Mouse (Mus musculus) stomach, postnatal 0 days (tissue): ENCODE results near the gene Dynll1. TPM values are rescaled to one million over a fixed set of nuclear protein-coding genes. Genes with fewer than 3 reads are reported as not detected.

ENCODE experiments used
- ATAC-seq: fragments of 200-750 bp; cut with Nextera tagmentation; 2 replicates; pipeline ENCODE4 v1.8.0; 2017; ENCODE audit not compliant: low FRiP score, low TSS enrichment
- DNase-seq: peaks from one replicate; pipeline ENCODE4 v3.0.0-alpha.2; 2016; ENCODE audit warnings: low spot score
- H3K27ac ChIP-seq: fragments of 300-500 bp; sonication (generic); replicated peaks from 2 replicates; pipeline ENCODE4 v1.5.1; 2014; ENCODE audit warnings: mild to moderate bottlenecking, control low read depth
- H3K27me3 ChIP-seq: fragments of 300-500 bp; sonication (generic); 2 replicates; pipeline ENCODE4 v1.6.1; 2014; ENCODE audit warnings: low read length; ENCODE audit not compliant: control insufficient read depth, insufficient read depth
- H3K36me3 ChIP-seq: fragments of 300-500 bp; sonication (generic); 2 replicates; pipeline ENCODE4 v1.6.1; 2014; ENCODE audit warnings: low read length, mixed read lengths; ENCODE audit not compliant: control insufficient read depth, insufficient read depth
- H3K4me1 ChIP-seq: fragments of 300-500 bp; sonication (generic); replicated peaks from 2 replicates; pipeline ENCODE4 v1.6.1; 2014; ENCODE audit warnings: antibody characterized with exemption; ENCODE audit not compliant: control insufficient read depth, insufficient read depth
- H3K4me2 ChIP-seq: fragments of 300-500 bp; sonication (generic); replicated peaks from 2 replicates; pipeline ENCODE4 v1.6.1; 2014; ENCODE audit warnings: low read depth, mild to moderate bottlenecking, control low read depth, moderate library complexity
- H3K4me3 ChIP-seq: fragments of 300-500 bp; sonication (generic); 2 replicates; pipeline ENCODE4 v1.5.1; 2014; ENCODE audit warnings: low read depth, low read length, control low read depth
- H3K9ac ChIP-seq: fragments of 300-500 bp; sonication (generic); 2 replicates; pipeline ENCODE4 v1.6.1; 2014; ENCODE audit warnings: mild to moderate bottlenecking, low read length, control low read depth, mixed read lengths
- H3K9me3 ChIP-seq: fragments of 300-500 bp; sonication (generic); 2 replicates; pipeline ENCODE4 v1.6.1; 2016; ENCODE audit warnings: low read length; ENCODE audit not compliant: control insufficient read depth
- CTCF ChIP-seq: IDR thresholded peaks from 2 replicates; pipeline ENCODE4 v1.5.1; 2016; ENCODE audit warnings: antibody characterized with exemption, low read depth, mild to moderate bottlenecking, moderate library complexity
- EP300 ChIP-seq: optimal IDR thresholded peaks from 2 replicates; pipeline ENCODE3; 2016; ENCODE audit warnings: antibody characterized with exemption
- WGBS: fragments of 180-500 bp; shearing (Covaris S2); extraction: QIAGEN DNeasy Blood & Tissue Kit; methylation state at CpG from one replicate; pipeline ENCODE4 v1.1.7; 2014; 5-methylcytosine and 5-hydroxymethylcytosine counted together
- polyA plus RNA-seq: library from polyadenylated mRNA; unstranded; fragments of >200 nt; fragmentation: Nextera tagmentation; extraction: Ambion mirVana; gene quantifications from 2 replicates; pipeline ENCODE4 v1.2.1, GENCODE M21; 2015

Dynll1 gene
- polyA plus RNA-seq, 1 experiment from 2014 or later: 1,792 TPM

DNA sequence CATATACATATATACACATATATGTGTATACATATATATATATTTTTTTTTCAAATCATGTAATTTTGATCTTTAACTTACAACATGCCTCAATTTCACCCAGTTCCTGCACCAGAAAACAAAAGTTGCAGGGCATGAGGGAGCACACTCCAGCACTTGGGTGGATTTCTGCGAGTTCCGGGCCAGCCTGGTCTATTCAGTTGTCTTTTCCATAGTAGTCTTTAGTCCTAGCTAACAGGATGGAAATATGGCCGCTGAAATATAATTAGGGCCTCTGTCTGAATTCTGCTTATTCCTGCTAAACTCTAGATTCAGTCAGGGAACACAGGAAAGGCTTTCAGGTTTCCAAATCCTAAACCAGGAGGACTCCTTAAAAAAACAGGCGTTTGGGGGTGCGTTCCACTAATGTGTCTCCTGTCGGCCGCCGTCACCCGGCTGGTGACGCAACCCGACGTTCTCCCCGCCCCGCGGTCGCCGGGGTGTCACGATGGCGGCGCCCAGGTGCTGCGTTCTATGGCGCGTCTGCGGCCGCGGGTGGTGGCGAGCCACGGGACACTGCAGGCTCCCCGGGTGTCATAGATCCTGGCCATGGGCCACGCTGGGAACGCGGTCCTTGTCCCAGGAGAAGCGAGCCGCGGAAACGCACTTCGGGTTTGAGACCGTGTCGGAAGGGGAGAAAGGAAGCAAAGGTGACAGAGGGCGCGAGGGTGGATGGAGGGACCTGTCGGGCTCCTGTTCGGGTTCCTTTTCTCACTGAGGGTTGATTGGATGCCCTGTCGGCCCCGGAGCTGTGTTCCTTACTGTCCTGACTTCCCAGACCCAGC is 21.4 kb downstream of the Dynll1 start, which contains the start of gene Coq5:
Gene Coq5 (plus strand): TSS at position 441 of the 824 bp plus-strand sequence.
- Histone ChIP-seq H3K4me2 (peak within 1 kb of the TSS; percentile 89), H3K9ac (peak within 1 kb of the TSS; percentile 89), H3K9me3 (no peaks in the 10 kb centered on the region), H3K4me3 (peak within 1 kb of the TSS; percentile 93), H3K27me3 (no peaks in the 10 kb centered on the region), H3K4me1 (peaks cover 3% of the 10 kb centered on the region; the same call in 1 of the 2 replicates), H3K36me3 (peaks cover 1% of the 10 kb centered on the region; the same call in 1 of the 2 replicates), H3K27ac (peak within 1 kb of the TSS; percentile 75)
- DNase-seq (peak; percentile 88), ATAC-seq (peak; percentile 76)
- no peak for TF ChIP-seq EP300
- TF ChIP-seq CTCF: no peak
- WGBS: 3% methylated on average over 45 of the region's 45 CpGs

- Histone ChIP-seq H3K9me3 (no peaks in the 10 kb centered on the region), H3K9ac (no peak overlapping the region), H3K27ac (no peak overlapping the region), H3K4me2 (no peak overlapping the region), H3K27me3 (no peaks in the 10 kb centered on the region), H3K36me3 (no peaks in the 10 kb centered on the region), H3K4me1 (peaks cover 3% of the 10 kb centered on the region; the same call in 1 of the 2 replicates), H3K4me3 (no peak overlapping the region)
- 60% methylated on average over 2 of the region's 2 CpGs for WGBS
- no peak for ATAC-seq
- no peak for DNase-seq
- TF ChIP-seq CTCF (no peak), EP300 (no peak)
Measured at GRCm38 (mm10) chr5:115278785-115279184, 22.0 kb downstream of the Dynll1 start.

GRCm38 (mm10) chr5:115278053-115278452 is 22.7 kb downstream of the Dynll1 start:
- Histone ChIP-seq H3K4me1 (peaks cover 6% of the 10 kb centered on the region), H3K9me3 (no peaks in the 10 kb centered on the region), H3K27me3 (no peaks in the 10 kb centered on the region), H3K9ac (no peak overlapping the region), H3K4me2 (no peak overlapping the region), H3K27ac (no peak overlapping the region), H3K4me3 (no peak overlapping the region), H3K36me3 (no peaks in the 10 kb centered on the region)
- WGBS: 58% methylated on average over 1 of the region's 1 CpGs
- TF ChIP-seq CTCF (no peak), EP300 (no peak)
- ATAC-seq: no peak
- no peak for DNase-seq

GRCm38 (mm10) chr5:115275998-115276397 is 24.8 kb downstream of the Dynll1 start:
- Histone ChIP-seq H3K27ac (no peak overlapping the region), H3K4me3 (no peak overlapping the region), H3K4me1 (peaks cover 6% of the 10 kb centered on the region), H3K9ac (no peak overlapping the region), H3K9me3 (no peaks in the 10 kb centered on the region), H3K27me3 (no peaks in the 10 kb centered on the region), H3K36me3 (no peaks in the 10 kb centered on the region), H3K4me2 (no peak overlapping the region)
- ATAC-seq (no peak), DNase-seq (peak; percentile 50)
- TF ChIP-seq EP300 (no peak), CTCF (peak; percentile 65)
- 36% methylated on average over 14 of the region's 14 CpGs for WGBS

- DNase-seq: no peak
Measured at GRCm38 (mm10) chr5:115274771-115275170, 26.0 kb downstream of the Dynll1 start.

GRCm38 (mm10) chr5:115274353-115274752 is 26.4 kb downstream of the Dynll1 start:
- Histone ChIP-seq H3K9me3 (no peaks in the 10 kb centered on the region), H3K9ac (no peak overlapping the region), H3K4me2 (no peak overlapping the region), H3K36me3 (no peaks in the 10 kb centered on the region), H3K4me1 (peaks cover 7% of the 10 kb centered on the region; the same call in 1 of the 2 replicates), H3K27ac (no peak overlapping the region), H3K27me3 (no peaks in the 10 kb centered on the region), H3K4me3 (no peak overlapping the region)
- DNase-seq (no peak), ATAC-seq (no peak)
- 80% methylated on average over 1 of the region's 1 CpGs for WGBS
- no peak for TF ChIP-seq EP300
- TF ChIP-seq CTCF: peak; percentile 34

More at GRCm38 (mm10) chr5:115274771-115275170, 26.0 kb downstream of the Dynll1 start:
- no peaks in the 10 kb centered on the region for H3K9me3 ChIP-seq
- no peak overlapping the region for H3K4me2 ChIP-seq
- H3K9ac ChIP-seq: no peak overlapping the region
- ATAC-seq: no peak
- H3K4me3 ChIP-seq: no peak overlapping the region
- peaks cover 7% of the 10 kb centered on the region; the same call in 1 of the 2 replicates for H3K4me1 ChIP-seq
- TF ChIP-seq CTCF: no peak
- TF ChIP-seq EP300: no peak
- 96% methylated on average over 1 of the region's 1 CpGs for WGBS
- H3K27ac ChIP-seq: no peak overlapping the region
- no peaks in the 10 kb centered on the region for H3K36me3 ChIP-seq
- no peaks in the 10 kb centered on the region for H3K27me3 ChIP-seq
